Comparison of ENCODE assay signal across 28 mouse cellular contexts in genomic region chr7:92363386-92363785, GRCm38 (mm10).
DNase-seq lines count a peak whose midpoint lies in the region; ATAC-seq and TF ChIP-seq lines count a peak whose summit lies in the region.
"Had no signal": no experiment of that assay in that cellular context is flagged by ENCODE, and none has a peak within 500 bp of the region (broad histone marks: within the 10 kb centered on the region; RNA-seq: fewer than 3 reads in every experiment).

No protein-coding gene starts in this region.

- no peak overlapping the region for H3K9ac ChIP-seq in embryonic facial prominence, embryonic 11.5 days (replicated peaks; ENCODE audit: low read length)
- no peak overlapping the region for H3K9ac ChIP-seq in embryonic facial prominence, embryonic 12.5 days
- H3K9ac ChIP-seq in limb, embryonic 14.5 days (ENCODE audit: low read depth, low read length, severe bottlenecking), result no peak overlapping the region
- H3K9ac ChIP-seq: embryonic facial prominence, embryonic 15.5 days; forebrain, embryonic 12.5 days had no signal

- no peak overlapping the region for H3K4me2 ChIP-seq in embryonic facial prominence, embryonic 11.5 days (ENCODE audit: low read depth, low read length)
- H3K4me2 ChIP-seq in embryonic facial prominence, embryonic 12.5 days (replicated peaks), result no peak overlapping the region
- no peak overlapping the region for H3K4me2 ChIP-seq in limb, embryonic 14.5 days (replicated peaks; ENCODE audit: low read depth, low read length, severe bottlenecking)
- H3K4me2 ChIP-seq: embryonic facial prominence, embryonic 15.5 days; forebrain, embryonic 12.5 days had no signal

- H3K27me3 ChIP-seq in embryonic facial prominence, embryonic 11.5 days (ENCODE audit: control insufficient read depth, insufficient read depth, low read length), result no peaks in the 10 kb centered on the region
- no peaks in the 10 kb centered on the region for H3K27me3 ChIP-seq in embryonic facial prominence, embryonic 10.5 days (replicated peaks; ENCODE audit: low read depth, poor library complexity, severe bottlenecking)
- H3K27me3 ChIP-seq in embryonic facial prominence, embryonic 12.5 days, result no peaks in the 10 kb centered on the region
- no peaks in the 10 kb centered on the region for H3K27me3 ChIP-seq in limb, embryonic 14.5 days (ENCODE audit: control insufficient read depth, insufficient read depth, low read length)
- H3K27me3 ChIP-seq: CH12.LX; embryonic facial prominence, embryonic 15.5 days; forebrain, embryonic 12.5 days; Patski had no signal

- ATAC-seq in embryonic facial prominence, embryonic 11.5 days (replicated peaks; ENCODE audit: insufficient number of reproducible peaks, low FRiP score, low TSS enrichment, low read depth), result 0 out of 2 replicates have a peak, but pooled peaks have one; percentile 44
- ATAC-seq in embryonic facial prominence, embryonic 12.5 days (ENCODE audit: insufficient number of reproducible peaks, insufficient read depth, low FRiP score, low TSS enrichment), result peak; percentile 20; the same call in 1 of the 2 replicates
- peak; percentile 9; the same call in 1 of the 2 replicates for ATAC-seq in limb, embryonic 14.5 days (ENCODE audit: low FRiP score, low read depth)
- ATAC-seq: activated CD4-positive, CD25-positive, alpha-beta regulatory T cell, adult 4 months; CD4-positive, CD25-positive, alpha-beta regulatory T cell, adult 4 months; forebrain, embryonic 14.5 days; forebrain, embryonic 16.5 days; Patski had no signal

- no peak for TF ChIP-seq POLR2A in limb, embryonic 14.5 days (IDR thresholded peaks at IDR 0.05; ENCODE audit: borderline replicate concordance, extremely low read depth, insufficient read depth, insufficient read length)

- no peak overlapping the region for H3K27ac ChIP-seq in embryonic facial prominence, embryonic 11.5 days (replicated peaks; ENCODE audit: low read depth, low read length)
- no peak overlapping the region for H3K27ac ChIP-seq in embryonic facial prominence, embryonic 10.5 days (replicated peaks)
- H3K27ac ChIP-seq in embryonic facial prominence, embryonic 12.5 days, result peak overlapping the region; percentile 8; the same call in 1 of the 2 replicates
- no peak overlapping the region for H3K27ac ChIP-seq in limb, embryonic 14.5 days (replicated peaks; ENCODE audit: low read depth, low read length)
- H3K27ac ChIP-seq: embryonic facial prominence, embryonic 15.5 days; forebrain, embryonic 10.5 days; forebrain, embryonic 12.5 days had no signal

- 51% methylated on average over 3 of the region's 3 CpGs for WGBS in embryonic facial prominence, embryonic 11.5 days
- WGBS in embryonic facial prominence, embryonic 10.5 days, result 63% methylated on average over 3 of the region's 3 CpGs
- 33% methylated on average over 3 of the region's 3 CpGs for WGBS in embryonic facial prominence, embryonic 12.5 days
- 34% methylated on average over 3 of the region's 3 CpGs for WGBS in limb, embryonic 14.5 days

- H3K4me3 ChIP-seq in embryonic facial prominence, embryonic 11.5 days (ENCODE audit: low read depth, low read length), result no peak overlapping the region
- no peak overlapping the region for H3K4me3 ChIP-seq in embryonic facial prominence, embryonic 10.5 days
- H3K4me3 ChIP-seq in embryonic facial prominence, embryonic 12.5 days, result no peak overlapping the region
- H3K4me3 ChIP-seq in limb, embryonic 14.5 days (replicated peaks; ENCODE audit: low read length), result no peak overlapping the region
- H3K4me3 ChIP-seq: embryonic facial prominence, embryonic 15.5 days; erythroblast, embryonic 14.5 days; forebrain, embryonic 10.5 days; forebrain, embryonic 12.5 days had no signal

- no peaks in the 10 kb centered on the region for H3K36me3 ChIP-seq in embryonic facial prominence, embryonic 11.5 days (replicated peaks; ENCODE audit: control insufficient read depth, insufficient read depth, low read depth, low read length)
- H3K36me3 ChIP-seq in embryonic facial prominence, embryonic 10.5 days (replicated peaks), result no peaks in the 10 kb centered on the region
- no peaks in the 10 kb centered on the region for H3K36me3 ChIP-seq in embryonic facial prominence, embryonic 12.5 days
- no peaks in the 10 kb centered on the region for H3K36me3 ChIP-seq in limb, embryonic 14.5 days (ENCODE audit: control insufficient read depth, insufficient read depth, low read length)
- H3K36me3 ChIP-seq: embryonic facial prominence, embryonic 15.5 days; forebrain, embryonic 10.5 days; forebrain, embryonic 12.5 days; G1E had no signal

- H3K4me1 ChIP-seq in embryonic facial prominence, embryonic 11.5 days (ENCODE audit: control insufficient read depth, insufficient read depth, low read length), result no peaks in the 10 kb centered on the region
- peaks cover 9% of the 10 kb centered on the region for H3K4me1 ChIP-seq in embryonic facial prominence, embryonic 10.5 days
- peaks cover 8% of the 10 kb centered on the region; the same call in 1 of the 2 replicates for H3K4me1 ChIP-seq in embryonic facial prominence, embryonic 12.5 days
- peaks cover 18% of the 10 kb centered on the region for H3K4me1 ChIP-seq in limb, embryonic 14.5 days (ENCODE audit: control insufficient read depth, insufficient read depth, low read length)
- H3K4me1 ChIP-seq: embryonic facial prominence, embryonic 15.5 days; forebrain, embryonic 10.5 days; forebrain, embryonic 12.5 days had no signal

- H3K9me3 ChIP-seq in embryonic facial prominence, embryonic 11.5 days (replicated peaks; ENCODE audit: control insufficient read depth, low read length), result no peaks in the 10 kb centered on the region
- no peaks in the 10 kb centered on the region for H3K9me3 ChIP-seq in embryonic facial prominence, embryonic 10.5 days
- H3K9me3 ChIP-seq in embryonic facial prominence, embryonic 12.5 days, result no peaks in the 10 kb centered on the region
- H3K9me3 ChIP-seq in limb, embryonic 14.5 days (ENCODE audit: control insufficient read depth, low read length), result no peaks in the 10 kb centered on the region
- H3K9me3 ChIP-seq: embryonic facial prominence, embryonic 15.5 days; forebrain, embryonic 10.5 days; forebrain, embryonic 12.5 days; G1E had no signal

- peak; percentile 11 for DNase-seq in embryonic facial prominence, embryonic 11.5 days (ENCODE audit: low spot score)
- no peak for DNase-seq in embryonic facial prominence, embryonic 10.5 days (ENCODE audit: low spot score)
- peak; percentile 52 for DNase-seq in forelimb bud, embryonic 11.5 days (ENCODE audit: low read depth, low spot score)
- DNase-seq in limb, embryonic 14.5 days (ENCODE audit: low spot score), result no peak
- no peak for DNase-seq in gastrocnemius, postnatal 4 days (ENCODE audit: low spot score in 2 of 2)
- no peak for DNase-seq in right cerebral cortex, postnatal 36 days (ENCODE audit: low spot score in 2 of 2)
- DNase-seq: adrenal gland, adult 8-10 months; adrenal gland, postnatal 14 days; adrenal gland, postnatal 36 days; B cell, adult 2 months; cerebellum, adult 11-12 months; cerebellum, adult 2 months; cerebellum, adult 9-10 months; cerebellum, postnatal 10 days; cerebellum, postnatal 36 days; embryo, embryonic 11 days had no signal

Comparison
In these comparisons a context has a peak if more than half of its experiments do, and no peak if none do; other contexts are left out.
1. DNase-seq: peak in embryonic facial prominence, embryonic 11.5 days (single experiment) and forelimb bud, embryonic 11.5 days (single experiment); none in embryonic facial prominence, embryonic 10.5 days (single experiment), limb, embryonic 14.5 days (single experiment), gastrocnemius, postnatal 4 days (0 of 2) and right cerebral cortex, postnatal 36 days (0 of 2).
2. Peak in every context shown above with its lines, with median percentiles within 50 percentile points of each other: ATAC-seq.